Mouse (Mus musculus) left cerebral cortex, postnatal 25 days (tissue): ENCODE data around the gene Phpt1. TPM values are rescaled to one million over a fixed set of nuclear protein-coding genes. Genes with fewer than 3 reads are reported as not detected.
A peak's percentile ranks its signal among the peaks of the same experiment; 100 is the strongest.

Source experiments
- DNase-seq, 2 experiments: peaks; one replicate each; pipeline ENCODE4 v3.0.0; 2022; ENCODE audit warnings: low spot score in 2 of 2, mixed read lengths in 1 of 2
- intact Hi-C: fragments of 180-260 bp; cut with DNase I; formaldehyde crosslinking; loops from one replicate; pipeline ENCODE4 v1.15.1; 2025
- total RNA-seq, 2 experiments: library from RNA; stranded (reverse); gene quantifications; 2 replicates each; pipeline ENCODE4 v1.2.3; 2021

The Phpt1 gene
- total RNA-seq, 2 experiments from 2014 or later: 73.8 to 74.3 TPM

DNA sequence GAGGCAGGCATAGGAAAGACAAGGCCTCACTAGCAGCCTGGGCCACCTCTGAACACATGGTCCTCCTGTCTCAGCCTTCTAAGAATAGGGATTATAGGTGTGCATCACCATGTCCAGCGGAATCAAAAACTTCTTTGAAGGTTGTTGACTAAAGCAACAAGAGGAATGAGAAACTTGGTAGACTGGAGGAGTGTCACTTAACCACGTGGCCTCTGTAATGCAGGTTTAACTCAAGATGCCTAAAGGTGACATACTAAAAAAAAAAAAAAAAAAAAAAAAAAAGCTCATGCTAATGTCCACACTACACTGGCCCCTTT lies 40.2 kb downstream of the Phpt1 start:
- DNase-seq: no peak
- intact Hi-C loops: no loop called here

DNA sequence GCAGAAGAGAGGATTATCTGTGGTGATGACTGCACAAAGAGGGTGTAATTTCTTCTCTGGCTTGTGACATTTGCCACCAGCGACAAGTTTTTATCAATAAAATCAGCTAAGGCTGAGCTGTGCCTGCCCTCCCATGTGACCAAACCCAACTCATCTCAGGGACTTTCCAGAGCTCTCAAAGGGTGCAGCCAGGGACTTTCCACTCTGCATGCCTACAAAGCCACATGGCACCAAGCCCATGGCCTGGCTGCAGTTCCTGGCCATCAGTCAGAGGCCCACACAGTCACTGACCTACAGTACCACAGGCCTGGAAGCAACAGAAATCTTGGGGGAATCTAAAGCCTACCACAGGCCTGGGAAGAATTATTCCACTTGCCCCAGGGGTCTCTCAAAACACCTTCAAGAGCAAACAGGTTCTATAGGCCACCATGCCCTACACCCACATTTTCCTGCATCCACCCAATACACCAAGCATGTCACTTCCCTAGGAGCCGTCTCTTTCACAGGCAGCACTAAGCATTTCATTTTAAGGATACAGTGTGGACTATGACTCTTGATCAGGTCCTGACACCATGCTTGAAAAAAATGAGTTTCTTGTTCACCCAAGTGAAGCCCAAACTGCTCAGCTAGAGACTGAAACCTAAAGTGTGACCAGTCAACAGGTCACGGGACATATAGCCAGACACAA lies 40.7 kb downstream of the Phpt1 start:
- intact Hi-C loops: no loop called here
- DNase-seq: peak in 1 of 2 experiments; percentile 25

DNA sequence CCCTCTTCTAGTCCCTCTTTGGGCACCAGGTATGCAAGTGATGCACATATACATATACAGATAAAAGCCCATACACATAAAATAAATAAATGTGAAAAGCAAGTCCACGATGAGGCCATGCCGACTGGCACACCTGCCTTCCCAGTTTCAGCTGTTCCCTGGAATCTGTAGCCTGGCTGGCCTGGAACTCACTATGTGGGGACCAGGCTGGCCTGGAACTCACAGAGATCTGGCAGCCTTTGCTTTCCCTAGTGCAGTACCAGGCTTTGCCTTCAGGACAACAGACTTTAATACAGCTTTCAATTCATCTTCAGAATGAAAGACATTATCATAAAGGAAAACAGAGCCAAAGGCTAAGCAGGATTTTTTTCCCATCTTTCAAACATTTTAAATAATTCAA lies 41.3 kb downstream of the Phpt1 start:
- intact Hi-C loops: no loop called here
- DNase-seq: no peak

DNA sequence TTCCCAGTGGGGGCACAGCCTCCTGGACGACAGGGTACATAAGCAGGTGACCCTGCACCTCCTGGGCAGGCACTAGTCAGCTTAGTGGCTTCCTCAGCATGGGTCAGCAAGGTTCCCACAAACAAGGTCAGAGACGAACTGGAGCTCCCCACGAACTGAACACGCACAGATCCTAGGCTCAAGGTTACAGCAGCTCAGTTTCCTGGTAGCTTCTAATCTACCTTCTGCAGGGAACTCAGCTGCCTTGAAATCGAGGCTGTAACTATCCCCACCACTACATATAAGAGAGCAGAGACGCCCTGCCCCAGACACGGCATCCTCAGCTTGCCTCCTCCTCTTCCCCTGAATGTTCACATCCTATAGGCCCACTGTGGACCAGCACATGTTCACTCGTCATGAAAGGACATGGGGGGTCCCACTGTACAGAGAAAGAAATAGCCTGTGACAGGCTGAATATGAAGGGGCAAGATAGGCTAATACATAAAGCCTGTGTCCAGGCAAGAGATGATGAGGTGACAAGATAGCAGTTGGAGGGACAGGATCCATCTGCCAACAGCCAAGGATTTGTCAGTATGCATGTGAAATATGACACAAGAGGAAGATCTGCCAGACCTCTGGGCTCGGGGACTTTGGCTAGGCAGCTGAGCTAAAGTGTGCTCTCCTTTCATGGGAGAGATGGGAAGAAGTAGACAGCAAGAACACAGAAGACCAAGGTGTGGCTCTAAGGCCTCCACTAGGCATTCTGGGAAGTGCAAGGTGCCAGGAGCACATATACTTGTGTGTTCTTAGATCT lies 48.3 kb downstream of the Phpt1 start:
- no peak for DNase-seq
- intact Hi-C loops: no loop called here

Other genes starting within 250 kb of the Phpt1 start
- gene Man1b1, start 242.9 kb downstream of the Phpt1 start, total RNA-seq: 10 to 100 TPM; 55.0 to 59.5 TPM
- gene Dpp7, start 218.9 kb downstream of the Phpt1 start, total RNA-seq: 10 to 100 TPM; 28.2 to 33.2 TPM
- 10 to 100 TPM; 11.3 to 14.0 TPM for gene Uap1l1, start 209.5 kb downstream of the Phpt1 start, total RNA-seq
- gene Sapcd2, start 202.9 kb downstream of the Phpt1 start, total RNA-seq: 1 to 10 TPM; 1.9 to 2.5 TPM
- gene Entpd2, start 179.3 kb downstream of the Phpt1 start, total RNA-seq: 10 to 100 TPM; 11.7 to 13.2 TPM
- gene Npdc1, start 175.9 kb downstream of the Phpt1 start, total RNA-seq: 100 to 1,000 TPM; 331 to 339 TPM
- gene Fut7, start 152.0 kb downstream of the Phpt1 start, total RNA-seq: under 1 TPM; 0.32 to 0.37 TPM
- 100 to 1,000 TPM; 154 to 165 TPM for gene Abca2, start 146.5 kb downstream of the Phpt1 start, total RNA-seq
- under 1 TPM in 1 of 2 experiments, not detected in 1; 0.69 TPM for gene Clic3, start 118.4 kb downstream of the Phpt1 start, total RNA-seq
- gene Paxx, start 114.1 kb downstream of the Phpt1 start, total RNA-seq: 10 to 100 TPM; 68.6 to 81.0 TPM
- gene Ptgds, start 105.2 kb downstream of the Phpt1 start, total RNA-seq: 1,000 to 10,000 TPM; 1,926 to 2,241 TPM
- not detected for gene Lcn12, start 81.3 kb downstream of the Phpt1 start, total RNA-seq
- 100 to 1,000 TPM; 112 to 127 TPM for gene Fbxw5, start 74.5 kb downstream of the Phpt1 start, total RNA-seq
- gene C8g, start 73.5 kb downstream of the Phpt1 start, total RNA-seq: 1 to 10 TPM; 1.1 to 1.7 TPM
- 10 to 100 TPM in 1 of 2 experiments, 1 to 10 TPM in 1; 9.6 to 10.4 TPM for gene Traf2, start 28.3 kb downstream of the Phpt1 start, total RNA-seq
- gene Edf1, start 17.4 kb downstream of the Phpt1 start, total RNA-seq: 100 to 1,000 TPM; 202 to 214 TPM
- 1 to 10 TPM in 1 of 2 experiments, under 1 TPM in 1; 0.69 to 2.1 TPM for gene Mamdc4, start 379 bp downstream of the Phpt1 start, total RNA-seq
- 100 to 1,000 TPM; 109 to 120 TPM for gene Ajm1, start 6.5 kb upstream of the Phpt1 start, total RNA-seq
- 100 to 1,000 TPM; 136 to 152 TPM for gene Rabl6, start 33.3 kb upstream of the Phpt1 start, total RNA-seq
- not detected for gene Ccdc183, start 42.5 kb upstream of the Phpt1 start, total RNA-seq
- 10 to 100 TPM; 26.7 to 27.7 TPM for gene Tmem141, start 46.8 kb upstream of the Phpt1 start, total RNA-seq
- gene Fcna, start 52.8 kb upstream of the Phpt1 start, total RNA-seq: under 1 TPM; 0.44 to 0.55 TPM
- gene Lcn8, start 77.9 kb upstream of the Phpt1 start, total RNA-seq: not detected
- not detected for gene Lcn5, start 82.7 kb upstream of the Phpt1 start, total RNA-seq
- gene Lcn6, start 101.6 kb upstream of the Phpt1 start, total RNA-seq: not detected
- not detected for gene Lcn10, start 107.5 kb upstream of the Phpt1 start, total RNA-seq
- not detected for gene Obp2a, start 124.8 kb upstream of the Phpt1 start, total RNA-seq
- 10 to 100 TPM; 85.6 to 89.4 TPM for gene Bmyc, start 131.5 kb upstream of the Phpt1 start, total RNA-seq
- gene Obp2b, start 161.8 kb upstream of the Phpt1 start, total RNA-seq: not detected
- not detected for gene Lcn3, start 190.3 kb upstream of the Phpt1 start, total RNA-seq
- not detected for gene Lcn11, start 201.8 kb upstream of the Phpt1 start, total RNA-seq
- not detected for gene Gm13539, start 207.0 kb upstream of the Phpt1 start, total RNA-seq
- gene Glt6d1, start 240.6 kb upstream of the Phpt1 start, total RNA-seq: not detected
- not detected for gene Lcn9, start 247.9 kb upstream of the Phpt1 start, total RNA-seq